Mouse (Mus musculus): ENCODE results near the gene Slc9b1. TPM values are rescaled to one million over a fixed set of nuclear protein-coding genes. Genes with fewer than 3 reads are reported as not detected.
A peak's percentile ranks its signal among the peaks of the same experiment; 100 is the strongest.

The Slc9b1 gene
- total RNA-seq, 4 experiments from 2014 or later = 0.50 to 0.72 TPM; not detected in 2

- peak; percentile 98 for DNase-seq (ENCODE audit: low spot score)
Observed at GRCm38 (mm10) chr3:135437758-135438495, 90.1 kb downstream of the Slc9b1 start, which contains the start of gene Ube2d3. TSS of gene Ube2d3 (plus strand) at chr3:135438149.

GRCm38 (mm10) chr3:135438531-135438912 lies 90.7 kb downstream of the Slc9b1 start:
- peak; percentile 91 for DNase-seq (ENCODE audit: low spot score)

GRCm38 (mm10) chr3:135438913-135439531 lies 91.2 kb downstream of the Slc9b1 start:
- peak; percentile 86 for DNase-seq (ENCODE audit: low spot score)

GRCm38 (mm10) chr3:135439651-135440050 lies 91.8 kb downstream of the Slc9b1 start:
- no peak for DNase-seq (ENCODE audit: low spot score)

- no peak for DNase-seq (ENCODE audit: low spot score)
Observed at GRCm38 (mm10) chr3:135440221-135440620, 92.4 kb downstream of the Slc9b1 start.

- no peak for DNase-seq (ENCODE audit: low spot score)
Observed at GRCm38 (mm10) chr3:135440621-135441020, 92.8 kb downstream of the Slc9b1 start.

- DNase-seq (ENCODE audit: low spot score) = no peak
Observed at GRCm38 (mm10) chr3:135444930-135445329, 97.1 kb downstream of the Slc9b1 start.

Other genes with a start within 250 kb of the Slc9b1 start
- 1 to 10 TPM in 2 of 4 experiments, under 1 TPM in 2; 0.69 to 1.9 (median 1.3) TPM for gene Cenpe, start 135.5 kb upstream of the Slc9b1 start, total RNA-seq (2022)
- gene Bdh2, start 66.8 kb upstream of the Slc9b1 start, total RNA-seq (2022) = 1 to 10 TPM; 2.7 to 7.0 (median 5.2) TPM
- gene Slc9b2, start 40.3 kb upstream of the Slc9b1 start, total RNA-seq (2022) = under 1 TPM; 0.19 to 0.98 (median 0.72) TPM
- gene Cisd2, start 75.9 kb downstream of the Slc9b1 start, total RNA-seq (2022) = 10 to 100 TPM; 45.0 to 53.5 (median 50.7) TPM
- 100 to 1,000 TPM; 333 to 393 (median 350) TPM for gene Ube2d3, start 90.1 kb downstream of the Slc9b1 start, total RNA-seq (2022)
- 10 to 100 TPM; 15.8 to 19.3 (median 16.8) TPM for gene Manba, start 137.6 kb downstream of the Slc9b1 start, total RNA-seq (2022)